Mouse (Mus musculus) hindbrain, embryonic 14.5 days (tissue): ENCODE results near the gene Scrn3. TPM values are rescaled to one million over a fixed set of nuclear protein-coding genes. Genes with fewer than 3 reads are reported as not detected.

Experiments
- ATAC-seq: fragments of 200-750 bp; cut with Nextera tagmentation; 2 replicates; pipeline ENCODE4 v1.8.0; 2017; ENCODE audit warnings: moderate number of reproducible peaks, mild to moderate bottlenecking, moderate TSS enrichment, moderate library complexity; ENCODE audit not compliant: low FRiP score
- DNase-seq: peaks from one replicate; pipeline ENCODE4 v3.0.0-alpha.2; 2015; ENCODE audit warnings: low spot score
- H3K27ac ChIP-seq: fragments of 300-500 bp; sonication (generic); 2 replicates; pipeline ENCODE4 v1.5.1; 2014; ENCODE audit warnings: mild to moderate bottlenecking, moderate library complexity
- H3K27me3 ChIP-seq: fragments of 300-500 bp; sonication (generic); 2 replicates; pipeline ENCODE4 v1.6.1; 2014; ENCODE audit warnings: mild to moderate bottlenecking, low read length, mixed read lengths; ENCODE audit not compliant: control insufficient read depth, insufficient read depth
- H3K36me3 ChIP-seq: fragments of 300-500 bp; sonication (generic); replicated peaks from 2 replicates; pipeline ENCODE4 v1.6.1; 2014; ENCODE audit not compliant: control insufficient read depth, insufficient read depth
- H3K4me1 ChIP-seq: fragments of 300-500 bp; sonication (generic); replicated peaks from 2 replicates; pipeline ENCODE4 v1.6.1; 2014; ENCODE audit warnings: antibody characterized with exemption, low read length, mixed read lengths; ENCODE audit not compliant: control insufficient read depth, insufficient read depth
- H3K4me2 ChIP-seq: fragments of 300-500 bp; sonication (generic); replicated peaks from 2 replicates; pipeline ENCODE4 v1.6.1; 2014; ENCODE audit warnings: mild to moderate bottlenecking, moderate library complexity
- H3K4me3 ChIP-seq: fragments of 300-500 bp; sonication (generic); replicated peaks from 2 replicates; pipeline ENCODE4 v1.5.1; 2014; ENCODE audit warnings: mild to moderate bottlenecking, low read length
- H3K9ac ChIP-seq: fragments of 300-500 bp; sonication (generic); 2 replicates; pipeline ENCODE4 v1.6.1; 2014
- H3K9me3 ChIP-seq: fragments of 300-500 bp; sonication (generic); 2 replicates; pipeline ENCODE4 v1.6.1; 2016; ENCODE audit warnings: low read length; ENCODE audit not compliant: control insufficient read depth
- WGBS: fragments of 180-500 bp; shearing (Covaris S2); extraction: QIAGEN DNeasy Blood & Tissue Kit; methylation state at CpG from one replicate; pipeline ENCODE4 v1.1.7; 2014; 5-methylcytosine and 5-hydroxymethylcytosine counted together
- polyA plus RNA-seq: library from polyadenylated mRNA; unstranded; fragments of >200 nt; fragmentation: Nextera tagmentation; extraction: Ambion mirVana; gene quantifications from 2 replicates; pipeline ENCODE4 v1.2.1, GENCODE M21; 2014

Scrn3 gene
- polyA plus RNA-seq, 1 experiment from 2014 or later = 6.9 TPM

DNA sequence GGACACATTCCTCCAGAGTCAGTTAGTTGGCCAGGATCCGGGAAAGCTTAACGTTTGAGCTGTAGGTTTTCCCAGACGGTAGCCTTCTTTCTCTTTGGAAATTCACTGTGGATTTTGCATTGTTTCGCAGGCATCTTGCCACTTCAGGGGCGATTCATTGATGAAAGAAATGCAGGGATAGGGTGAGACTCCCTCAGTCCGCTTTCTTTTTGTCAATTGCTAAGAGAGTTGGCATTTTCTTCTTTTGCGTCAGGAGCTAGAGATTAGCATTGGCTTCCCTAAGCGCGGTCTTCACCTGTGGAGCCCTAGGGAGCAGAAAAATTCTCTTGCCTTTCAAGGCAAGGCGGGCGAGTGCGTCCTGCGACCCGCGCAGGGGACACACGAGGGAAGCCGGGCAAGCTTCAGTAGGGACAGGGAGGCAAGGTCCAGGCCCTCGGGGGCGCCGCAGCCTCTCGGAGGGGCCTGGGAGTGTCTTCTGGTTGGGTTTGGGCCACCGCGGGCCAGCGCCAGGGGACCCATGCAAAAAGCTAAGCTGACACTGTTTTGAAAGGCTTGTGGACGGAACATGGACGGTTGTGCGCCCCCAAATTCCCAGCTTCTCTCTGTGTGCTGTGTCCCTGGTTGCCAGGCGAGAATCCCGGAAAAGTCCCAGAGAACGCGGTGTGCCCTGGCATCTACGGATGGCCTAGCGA, 31.9 kb upstream of the Scrn3 start:
- Histone ChIP-seq H3K27ac (no peak overlapping the region), H3K36me3 (no peaks in the 10 kb centered on the region), H3K9ac (peak overlapping the region; percentile 20; the same call in 1 of the 2 replicates), H3K4me1 (peaks cover 4% of the 10 kb centered on the region; the same call in 1 of the 2 replicates), H3K4me2 (peak overlapping the region; percentile 27), H3K27me3 (peaks cover 59% of the 10 kb centered on the region), H3K4me3 (0 out of 2 replicates have a peak overlapping the region, but pooled peaks have one; percentile 3), H3K9me3 (no peaks in the 10 kb centered on the region)
- WGBS = under 1% methylated on average over 33 of the region's 33 CpGs
- ATAC-seq (no peak), DNase-seq (no peak)

DNA sequence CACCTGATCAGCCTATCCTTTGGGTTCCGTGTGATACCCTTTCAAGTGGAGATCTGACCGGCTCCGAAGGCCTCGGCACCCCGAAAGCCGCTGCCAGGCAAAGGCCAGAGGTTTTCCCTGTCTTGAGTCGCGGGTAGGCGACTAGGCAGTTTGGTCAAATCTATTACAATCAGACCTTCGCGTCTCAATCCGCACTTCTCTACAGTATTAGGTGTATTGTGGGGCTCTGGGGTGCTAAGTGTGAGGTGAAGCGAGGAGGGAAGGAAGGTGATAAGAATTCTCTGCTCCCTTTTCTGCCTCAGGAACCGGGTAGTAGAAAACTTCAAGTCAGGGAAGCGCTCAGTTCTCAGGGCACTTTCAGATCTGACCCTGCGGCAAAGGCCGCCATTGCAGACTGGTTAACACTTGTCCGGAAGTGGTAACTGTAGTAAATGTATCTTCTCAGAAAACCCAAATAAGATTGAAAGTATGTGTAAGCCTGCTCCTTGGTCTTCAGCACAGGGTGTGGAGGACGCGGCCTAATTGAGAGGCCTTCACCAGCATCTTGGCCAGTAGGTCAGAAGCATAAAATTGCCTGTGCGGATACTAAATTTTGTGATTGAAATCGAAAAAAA, 31.2 kb upstream of the Scrn3 start:
- WGBS = 12% methylated on average over 22 of the region's 22 CpGs
- no peak for DNase-seq
- no peak for ATAC-seq
- peaks cover 4% of the 10 kb centered on the region; the same call in 1 of the 2 replicates for H3K4me1 ChIP-seq
- no peak overlapping the region for H3K4me3 ChIP-seq
- H3K9ac ChIP-seq = 0 out of 2 replicates have a peak overlapping the region, but pooled peaks have one; percentile 20
- peaks cover 52% of the 10 kb centered on the region for H3K27me3 ChIP-seq
- H3K27ac ChIP-seq = no peak overlapping the region
- no peaks in the 10 kb centered on the region for H3K36me3 ChIP-seq
- H3K4me2 ChIP-seq = peak overlapping the region; percentile 27
- H3K9me3 ChIP-seq = no peaks in the 10 kb centered on the region

DNA sequence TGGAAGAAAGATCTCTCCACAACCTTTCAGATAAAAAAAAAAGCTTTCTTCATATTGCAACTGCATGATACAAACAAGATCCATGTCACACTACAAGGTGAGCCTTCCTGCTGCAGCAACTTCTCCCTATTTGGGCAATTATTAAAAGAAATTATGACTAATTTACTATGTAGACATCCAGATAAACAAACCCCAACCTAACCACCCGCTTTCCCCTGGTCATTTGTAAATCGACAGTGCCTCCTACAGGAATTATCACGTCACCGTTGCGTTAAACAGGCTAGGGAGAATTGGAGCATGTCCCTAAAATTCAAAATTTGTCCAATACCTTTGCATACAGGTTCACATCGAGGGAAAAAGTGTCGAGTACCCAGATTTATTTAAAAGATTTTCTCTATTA, 30.7 kb upstream of the Scrn3 start:
- ATAC-seq = no peak
- Histone ChIP-seq H3K4me1 (peaks cover 4% of the 10 kb centered on the region; the same call in 1 of the 2 replicates), H3K4me3 (no peak overlapping the region), H3K27ac (no peak overlapping the region), H3K36me3 (no peaks in the 10 kb centered on the region), H3K27me3 (peaks cover 47% of the 10 kb centered on the region), H3K9me3 (no peaks in the 10 kb centered on the region), H3K4me2 (no peak overlapping the region), H3K9ac (no peak overlapping the region)
- DNase-seq = peak; percentile 55
- 8% methylated on average over 7 of the region's 7 CpGs for WGBS

DNA sequence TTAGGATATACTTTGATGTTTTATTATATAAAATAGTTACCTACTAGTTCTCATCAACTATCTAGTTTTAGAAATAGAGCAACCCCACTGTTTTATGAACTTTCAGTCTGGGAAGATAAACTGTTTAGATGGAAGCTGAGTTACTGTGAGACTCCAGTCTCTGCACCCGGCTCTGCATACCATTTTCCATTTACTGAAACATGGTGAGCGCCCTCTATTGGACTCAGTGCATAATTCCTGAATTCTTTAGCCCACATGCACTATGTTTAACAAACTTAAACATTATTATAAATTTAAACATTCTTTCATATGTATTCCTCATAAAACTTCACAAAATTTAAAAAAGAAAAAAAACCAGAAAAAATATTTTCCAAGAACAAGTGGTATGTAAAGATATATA, 26.8 kb upstream of the Scrn3 start:
- 5% methylated on average over 2 of the region's 2 CpGs for WGBS
- Histone ChIP-seq H3K9ac (no peak overlapping the region), H3K4me2 (no peak overlapping the region), H3K36me3 (peaks cover 22% of the 10 kb centered on the region; the same call in 1 of the 2 replicates), H3K4me1 (no peaks in the 10 kb centered on the region), H3K9me3 (no peaks in the 10 kb centered on the region), H3K4me3 (no peak overlapping the region), H3K27ac (no peak overlapping the region), H3K27me3 (peaks cover 17% of the 10 kb centered on the region)
- DNase-seq (peak; percentile 73), ATAC-seq (no peak)

DNA sequence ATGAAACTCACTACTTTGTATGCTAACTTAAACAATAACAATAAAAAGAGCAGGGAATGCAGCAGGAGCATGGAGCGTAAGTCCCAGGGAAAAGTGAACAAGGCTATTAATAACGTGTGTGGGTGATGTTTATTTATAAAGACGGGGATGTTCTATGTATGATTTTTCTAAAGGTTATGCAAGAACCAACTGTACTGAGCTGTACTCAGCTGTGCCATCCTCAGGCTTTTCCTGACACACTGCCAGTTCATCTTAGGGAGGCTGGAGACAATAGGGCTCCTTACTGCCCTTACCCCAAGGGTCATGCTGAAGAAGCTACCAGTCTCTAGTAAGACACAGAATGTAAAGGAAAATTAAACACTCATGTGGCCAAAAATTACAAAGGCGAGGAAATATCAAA, 21.3 kb upstream of the Scrn3 start:
- Histone ChIP-seq H3K27me3 (no peaks in the 10 kb centered on the region), H3K4me3 (no peak overlapping the region), H3K4me2 (no peak overlapping the region), H3K36me3 (peaks cover 57% of the 10 kb centered on the region), H3K9me3 (no peaks in the 10 kb centered on the region), H3K9ac (no peak overlapping the region), H3K4me1 (no peaks in the 10 kb centered on the region), H3K27ac (no peak overlapping the region)
- ATAC-seq = no peak
- 92% methylated on average over 4 of the region's 4 CpGs for WGBS
- DNase-seq = no peak

GRCm38 (mm10) chr2:73295023-73295422, 17.4 kb upstream of the Scrn3 start:
- Histone ChIP-seq H3K9ac (no peak overlapping the region), H3K4me2 (no peak overlapping the region), H3K27me3 (no peaks in the 10 kb centered on the region), H3K36me3 (peaks cover 40% of the 10 kb centered on the region), H3K4me3 (no peak overlapping the region), H3K9me3 (no peaks in the 10 kb centered on the region), H3K4me1 (no peaks in the 10 kb centered on the region), H3K27ac (no peak overlapping the region)
- 89% methylated on average over 7 of the region's 7 CpGs for WGBS
- ATAC-seq = no peak
- DNase-seq = no peak

DNA sequence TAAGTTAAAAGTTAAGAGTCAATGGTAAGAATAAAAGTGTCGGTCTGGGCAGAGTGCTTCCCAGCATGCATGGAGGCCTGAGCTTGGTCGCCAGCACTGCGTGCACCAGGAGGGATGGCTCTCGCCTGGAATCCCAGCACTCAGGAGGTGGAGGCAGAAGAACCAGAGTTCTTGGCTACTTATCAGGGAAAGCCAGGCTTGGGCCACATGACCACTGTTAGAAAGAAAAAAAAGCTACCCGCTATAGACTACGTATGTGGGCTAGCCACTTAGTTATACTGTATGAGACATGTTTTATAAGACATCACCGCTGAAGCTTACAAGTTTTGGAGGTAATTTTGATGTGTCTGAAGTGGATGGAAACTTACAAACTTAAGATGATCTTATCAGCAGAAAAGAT, 14.2 kb upstream of the Scrn3 start:
- H3K36me3 ChIP-seq = peaks cover 43% of the 10 kb centered on the region
- H3K9me3 ChIP-seq = no peaks in the 10 kb centered on the region
- ATAC-seq (no peak), DNase-seq (no peak)
- no peak overlapping the region for H3K4me3 ChIP-seq
- H3K4me2 ChIP-seq = no peak overlapping the region
- no peak overlapping the region for H3K9ac ChIP-seq
- no peaks in the 10 kb centered on the region for H3K27me3 ChIP-seq
- no peak overlapping the region for H3K27ac ChIP-seq
- no peaks in the 10 kb centered on the region for H3K4me1 ChIP-seq
- 87% methylated on average over 7 of the region's 7 CpGs for WGBS

DNA sequence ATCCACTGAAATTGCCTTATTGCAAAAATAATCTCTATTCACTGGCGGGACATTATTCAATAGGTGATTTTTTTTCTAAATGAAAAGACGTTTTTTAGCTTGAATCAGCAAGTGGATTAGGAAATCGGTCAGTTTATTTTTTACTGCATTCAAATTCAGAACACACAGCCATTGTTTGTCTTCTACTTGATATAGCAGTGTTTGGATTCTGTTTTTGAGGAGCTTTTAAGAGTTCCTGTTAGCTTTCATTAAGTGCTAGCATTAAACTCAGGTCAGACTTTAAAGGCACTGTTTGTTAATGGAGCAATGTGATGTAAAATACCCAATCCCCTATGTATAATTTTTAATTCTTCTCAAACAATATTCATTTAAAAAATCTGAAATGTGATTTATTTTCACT, 13.6 kb upstream of the Scrn3 start:
- Histone ChIP-seq H3K9ac (no peak overlapping the region), H3K36me3 (peaks cover 44% of the 10 kb centered on the region), H3K27ac (no peak overlapping the region), H3K4me2 (no peak overlapping the region), H3K4me3 (no peak overlapping the region), H3K27me3 (no peaks in the 10 kb centered on the region), H3K4me1 (no peaks in the 10 kb centered on the region), H3K9me3 (no peaks in the 10 kb centered on the region)
- ATAC-seq = no peak
- 76% methylated on average over 3 of the region's 3 CpGs for WGBS
- DNase-seq = no peak

DNA sequence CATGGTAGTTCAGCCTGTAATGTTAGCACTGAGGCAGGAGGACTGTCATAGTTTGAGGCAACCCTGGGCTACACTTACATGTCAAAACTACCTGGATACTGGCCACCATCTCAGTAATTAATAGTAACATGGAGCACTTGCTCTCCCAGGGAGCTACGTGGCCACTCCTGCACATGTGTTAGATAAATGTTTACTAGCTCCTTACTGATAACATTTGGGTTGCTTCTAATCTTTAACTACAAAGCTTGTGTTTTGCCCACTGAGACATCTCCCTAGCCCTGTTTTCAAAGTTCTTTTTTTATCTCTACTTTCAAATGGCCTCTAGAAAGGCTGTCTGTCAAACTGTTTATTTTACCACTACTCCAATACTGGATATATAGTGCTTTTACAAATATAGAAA, 10.4 kb upstream of the Scrn3 start:
- H3K27me3 ChIP-seq = no peaks in the 10 kb centered on the region
- DNase-seq (no peak), ATAC-seq (no peak)
- no peaks in the 10 kb centered on the region for H3K4me1 ChIP-seq
- no peak overlapping the region for H3K4me3 ChIP-seq
- H3K9ac ChIP-seq = no peak overlapping the region
- no peak overlapping the region for H3K27ac ChIP-seq
- peaks cover 59% of the 10 kb centered on the region for H3K36me3 ChIP-seq
- WGBS = 83% methylated on average over 1 of the region's 1 CpGs
- H3K9me3 ChIP-seq = no peaks in the 10 kb centered on the region
- H3K4me2 ChIP-seq = no peak overlapping the region
